Mouse (Mus musculus) neural tube, embryonic 10.5 days (tissue): ENCODE measurements around the gene Gm20605.

ENCODE experiments used
- DNase-seq: peaks from one replicate; pipeline ENCODE4 v3.0.0-alpha.2; 2017; ENCODE audit warnings: low spot score; ENCODE audit errors: extremely low spot score

The Gm20605 gene

GRCm38 (mm10) chr5:137686127-137686790, 57.3 kb downstream of the Gm20605 start:
- DNase-seq: no peak

- DNase-seq: no peak
Observed at GRCm38 (mm10) chr5:137689974-137690373, 61.0 kb downstream of the Gm20605 start.

- no peak for DNase-seq
Observed at GRCm38 (mm10) chr5:137690531-137690930, 61.6 kb downstream of the Gm20605 start.

DNA sequence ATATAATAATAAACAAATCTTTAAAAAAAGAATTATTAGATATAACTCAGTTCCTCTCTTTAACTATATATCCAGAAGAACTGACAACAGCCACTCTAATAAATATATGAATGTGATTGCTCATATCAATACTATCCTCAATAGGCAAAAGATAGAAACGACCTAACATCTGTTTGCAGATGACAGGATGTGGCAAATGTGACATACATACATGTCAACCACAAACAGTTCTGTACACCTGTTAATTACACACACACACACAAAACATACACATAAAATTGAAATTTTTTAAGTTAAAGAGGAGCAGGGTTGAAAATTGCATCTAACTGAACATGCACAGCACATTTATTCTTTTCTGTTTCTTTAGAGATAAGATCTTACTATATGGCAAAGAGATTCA, 62.9 kb downstream of the Gm20605 start:
- no peak for DNase-seq
